Mouse (Mus musculus) R1 (cell line): ENCODE data around the gene Kcnmb4.

Source experiments
- DNase-seq: peaks from one replicate; pipeline ENCODE4 v3.0.0-alpha.2; 2018; ENCODE audit warnings: low read depth, low spot score

Gene Kcnmb4

DNA sequence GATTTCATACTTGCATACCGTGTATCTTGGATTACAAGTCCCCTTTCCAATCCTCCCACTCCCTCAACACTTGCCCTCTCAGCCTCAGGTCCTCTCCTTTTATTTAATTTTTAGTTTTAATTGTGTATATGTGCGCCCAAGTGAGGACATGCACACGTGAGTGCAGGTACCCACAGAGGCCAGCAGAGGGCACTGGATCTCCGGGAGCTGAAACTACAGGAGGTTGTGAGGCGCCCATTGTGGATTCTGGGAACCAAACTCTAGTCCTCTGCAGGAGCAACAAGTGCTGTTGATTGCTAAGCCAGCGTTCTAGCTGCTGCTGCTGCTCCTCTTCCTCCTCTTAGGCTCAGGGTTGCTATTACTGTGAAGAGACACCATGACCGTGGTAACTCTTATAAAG is 20.9 kb downstream of the Kcnmb4 start:
- DNase-seq: peak; percentile 70

DNA sequence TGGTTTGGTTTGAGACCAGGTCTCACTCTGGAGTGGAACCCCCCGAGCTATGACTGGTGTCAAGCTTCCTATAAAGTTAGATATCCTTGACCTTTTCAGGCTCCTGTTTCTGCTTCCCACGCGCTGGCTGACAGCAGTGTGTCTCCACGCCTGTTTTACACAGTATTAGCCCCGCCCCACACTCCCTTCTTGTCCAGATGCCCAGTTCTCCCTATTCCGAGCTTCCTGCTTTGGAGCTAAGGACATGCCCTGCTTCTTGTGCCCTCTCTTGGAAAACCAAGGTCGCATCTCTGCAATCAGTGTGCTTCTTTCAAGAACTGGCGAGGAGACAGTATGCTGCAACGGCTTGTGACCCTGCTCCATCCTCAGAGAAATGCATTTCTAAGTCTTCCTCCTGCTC is 23.1 kb downstream of the Kcnmb4 start:
- DNase-seq: no peak

DNA sequence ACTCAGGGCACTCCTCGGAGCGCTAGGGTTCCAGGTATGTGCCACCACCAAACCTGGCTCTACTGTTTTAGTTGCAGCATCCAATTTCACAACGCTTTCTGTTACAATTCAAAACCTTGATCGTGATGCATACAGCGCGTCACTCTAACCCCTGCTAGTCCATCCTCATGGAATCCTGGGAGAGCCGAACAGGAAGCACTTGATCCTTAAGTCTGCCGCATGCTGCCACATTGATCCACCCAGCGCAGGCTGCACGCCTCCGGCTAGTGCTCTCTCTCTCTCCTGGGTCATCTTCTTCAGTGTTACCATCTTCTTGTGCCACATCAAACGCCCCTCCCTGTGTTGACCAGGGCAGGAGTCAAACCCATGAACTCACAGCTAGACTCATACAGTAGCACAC is 25.5 kb downstream of the Kcnmb4 start:
- DNase-seq: no peak

- DNase-seq: no peak
These were observed 26.5 kb downstream of the Kcnmb4 start for GRCm38 (mm10) chr10:116447176-116447575.

- DNase-seq: no peak
These were observed 27.6 kb downstream of the Kcnmb4 start for GRCm38 (mm10) chr10:116446040-116446439.

DNA sequence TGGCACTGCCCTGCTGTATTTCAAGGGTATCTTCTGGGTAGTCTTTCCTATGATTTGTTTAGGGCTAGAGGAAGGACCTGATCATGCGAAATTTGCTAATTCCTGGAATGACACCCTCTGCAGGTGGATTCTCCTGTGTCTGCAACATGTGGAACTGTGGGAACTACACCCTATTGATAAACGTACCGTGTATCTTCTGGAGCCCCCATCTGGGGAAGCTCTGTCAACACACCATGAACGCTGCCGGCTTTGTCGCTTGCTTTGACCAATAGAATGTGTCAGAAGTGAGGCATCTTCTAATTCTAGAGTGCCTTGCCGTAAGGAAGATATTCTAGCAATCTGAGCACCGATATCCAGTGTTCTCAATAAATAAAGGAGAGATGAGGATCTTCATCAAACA is 28.9 kb downstream of the Kcnmb4 start:
- peak; percentile 82 for DNase-seq

GRCm38 (mm10) chr10:116444371-116444770 is 29.3 kb downstream of the Kcnmb4 start:
- DNase-seq: peak; percentile 78

- no peak for DNase-seq
These were observed 32.7 kb downstream of the Kcnmb4 start for GRCm38 (mm10) chr10:116440946-116441345.

GRCm38 (mm10) chr10:116440088-116440487 is 33.6 kb downstream of the Kcnmb4 start:
- DNase-seq: no peak

DNA sequence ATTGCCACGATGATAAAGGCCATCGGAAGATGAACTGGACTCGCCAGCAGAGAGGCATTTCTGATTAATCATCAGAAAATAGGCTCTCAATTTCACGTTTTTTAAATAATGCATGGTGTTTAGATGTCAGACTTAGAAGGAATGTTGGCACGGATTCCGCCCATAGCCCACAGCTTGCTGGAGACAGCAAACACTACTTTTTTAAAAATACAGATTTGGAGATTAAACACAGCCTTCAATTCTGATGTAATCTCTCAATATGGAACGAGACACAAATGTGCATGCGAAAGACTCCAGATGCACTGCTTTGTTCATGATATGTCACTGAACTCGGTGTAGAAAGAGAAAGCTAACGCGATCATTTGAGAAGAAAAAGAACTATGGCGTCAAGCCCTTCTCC is 38.2 kb downstream of the Kcnmb4 start:
- DNase-seq: no peak

DNA sequence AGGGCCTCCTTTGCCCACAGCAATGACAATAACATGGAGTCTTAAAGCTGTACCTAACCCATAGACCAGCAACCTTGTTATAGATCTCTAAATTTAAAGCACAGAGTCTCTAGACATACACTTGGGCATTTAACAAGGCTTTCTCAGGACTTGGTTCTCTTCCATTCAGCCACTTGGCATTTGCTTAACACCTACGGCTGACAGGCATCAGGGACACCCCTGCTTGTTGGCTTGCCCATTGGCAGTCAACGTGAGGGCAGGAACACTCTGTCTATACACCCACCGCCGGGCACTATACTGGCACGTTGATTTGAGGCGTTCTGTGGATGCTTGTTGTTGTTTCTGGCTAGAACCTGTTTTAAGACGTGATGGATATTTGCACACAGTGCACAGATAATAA is 41.3 kb downstream of the Kcnmb4 start:
- no peak for DNase-seq

GRCm38 (mm10) chr10:116428026-116428780 is 45.5 kb downstream of the Kcnmb4 start:
- peak; percentile 83 for DNase-seq

DNA sequence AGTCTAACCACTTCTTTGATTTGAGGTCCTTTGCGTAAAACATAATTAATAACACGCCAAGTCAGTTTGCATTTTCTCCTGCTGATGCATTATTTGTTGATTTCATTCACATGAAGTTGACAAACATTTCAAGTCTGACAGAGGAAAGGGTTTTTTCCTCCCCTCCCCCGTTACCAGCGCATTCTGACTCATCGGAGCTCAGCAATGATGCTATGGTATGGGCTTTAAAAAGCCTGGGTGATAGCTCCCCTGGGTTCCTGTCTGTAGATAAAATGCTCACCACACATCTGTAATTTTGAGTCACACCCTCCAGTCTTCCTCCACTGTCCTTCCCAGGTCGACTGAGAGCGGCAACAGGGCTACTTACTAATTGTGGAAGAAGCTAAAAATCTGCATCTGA is 47.5 kb downstream of the Kcnmb4 start:
- no peak for DNase-seq

DNA sequence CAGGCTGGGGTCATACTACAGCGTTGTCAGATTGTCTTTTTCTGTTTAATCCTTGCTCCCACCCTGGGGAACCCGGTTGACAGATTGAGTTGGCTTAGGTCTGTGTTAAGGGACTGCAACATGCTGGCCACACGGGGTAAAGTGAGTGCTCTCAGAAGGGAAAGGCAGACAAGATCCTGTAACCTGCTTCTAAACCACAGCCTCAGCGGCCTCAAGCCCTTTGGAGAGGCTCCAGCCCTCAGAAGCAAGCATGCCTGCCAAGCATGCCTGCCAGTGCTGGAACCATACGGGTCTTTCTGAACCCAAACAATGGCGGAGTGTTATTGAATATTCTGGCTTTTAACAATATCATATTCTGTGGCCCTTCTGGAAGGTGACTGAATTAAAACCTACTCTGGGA is 48.8 kb downstream of the Kcnmb4 start:
- DNase-seq: no peak

GRCm38 (mm10) chr10:116422551-116422950 is 51.1 kb downstream of the Kcnmb4 start:
- peak; percentile 80 for DNase-seq

- DNase-seq: no peak
These were observed 52.7 kb downstream of the Kcnmb4 start for GRCm38 (mm10) chr10:116420976-116421375.

- peak; percentile 74 for DNase-seq
These were observed 55.5 kb downstream of the Kcnmb4 start for GRCm38 (mm10) chr10:116418121-116418726.

DNA sequence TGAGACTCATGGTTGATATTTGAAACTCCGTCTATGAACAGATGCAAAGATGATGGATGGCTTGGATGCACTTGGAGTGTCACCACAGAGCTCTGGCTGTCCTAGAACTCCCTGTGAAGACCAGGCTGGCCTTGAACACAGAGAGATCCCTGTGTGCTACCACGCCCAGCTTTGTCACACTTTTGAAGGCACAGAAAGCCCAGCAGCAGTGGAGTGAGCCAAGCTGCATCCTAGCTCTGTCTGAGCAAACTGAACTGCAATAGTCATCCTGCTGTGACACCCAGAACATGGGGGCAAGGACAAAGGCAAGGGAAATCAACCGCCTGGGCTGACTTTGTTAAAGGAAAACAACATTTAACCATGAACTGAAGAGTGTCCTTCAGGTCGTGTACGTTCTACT is 57.0 kb downstream of the Kcnmb4 start:
- no peak for DNase-seq

DNA sequence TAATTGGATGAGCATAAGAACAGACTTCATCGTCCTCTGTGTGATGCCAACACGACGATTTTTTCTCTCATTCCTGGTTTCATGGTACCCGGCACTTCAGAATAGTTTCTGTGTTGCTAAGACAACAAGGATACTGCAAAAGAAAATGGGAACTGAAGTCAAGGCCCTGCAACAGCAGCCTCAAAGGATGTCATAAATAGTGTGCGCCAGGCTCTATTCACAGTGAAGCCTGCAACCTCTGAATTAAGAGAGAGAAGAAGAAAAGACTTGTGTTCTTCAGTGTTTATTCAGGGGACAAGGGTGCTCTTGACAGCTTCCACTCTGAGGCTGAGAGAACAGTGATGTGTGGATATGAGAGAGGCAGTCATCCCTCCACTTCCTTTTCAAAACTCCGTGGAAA is 57.5 kb downstream of the Kcnmb4 start:
- DNase-seq: no peak

DNA sequence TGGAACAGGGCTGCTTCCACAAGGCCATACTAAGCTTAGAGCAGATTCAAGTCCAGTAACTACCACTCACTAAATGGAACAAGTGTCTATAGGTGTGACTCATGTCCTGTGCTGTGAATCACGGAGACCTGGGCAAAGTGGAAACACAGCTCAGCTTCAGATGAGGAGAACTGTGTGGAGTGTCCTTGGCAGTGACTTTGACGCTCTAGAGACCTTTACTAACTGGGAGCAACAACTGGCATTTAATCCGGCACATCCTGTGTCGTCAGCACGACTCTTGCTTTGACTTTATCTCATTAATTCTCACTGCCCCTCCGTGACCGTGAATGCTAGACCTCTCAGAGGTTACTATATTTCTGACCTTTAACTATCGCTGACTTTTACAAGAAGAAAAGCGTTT is 62.9 kb downstream of the Kcnmb4 start:
- no peak for DNase-seq

- no peak for DNase-seq
These were observed 65.9 kb downstream of the Kcnmb4 start for GRCm38 (mm10) chr10:116407684-116408359.

GRCm38 (mm10) chr10:116405011-116405410 is 68.7 kb downstream of the Kcnmb4 start:
- no peak for DNase-seq

GRCm38 (mm10) chr10:116403679-116404078 is 70.0 kb downstream of the Kcnmb4 start:
- DNase-seq: no peak
